Mouse (Mus musculus) CD4-positive, CD25-positive, alpha-beta regulatory T cell, adult 4 months (primary cell): ENCODE results near the gene Atcay. TPM values are rescaled to one million over a fixed set of nuclear protein-coding genes. Genes with fewer than 3 reads are reported as not detected.

Experiments
- polyA plus RNA-seq, 2 experiments: library from polyadenylated mRNA; unstranded; fragments of 100-300 nt; shearing (Covaris generic); gene quantifications; one replicate each; pipeline ENCODE4 v1.2.1; 2017

The Atcay gene
- polyA plus RNA-seq, 2 experiments from 2014 or later, result 4.0 to 6.2 TPM

Other genes with a start within 250 kb of the Atcay start
- under 1 TPM in 1 of 2 experiments, not detected in 1; 0.54 TPM for gene Gng7, start 215.9 kb downstream of the Atcay start, polyA plus RNA-seq
- gene Diras1, start 205.2 kb downstream of the Atcay start, polyA plus RNA-seq, result not detected
- gene Slc39a3, start 193.4 kb downstream of the Atcay start, polyA plus RNA-seq, result 1 to 10 TPM; 3.3 to 4.7 TPM
- gene Sgta, start 170.7 kb downstream of the Atcay start, polyA plus RNA-seq, result 100 to 1,000 TPM in 1 of 2 experiments, 10 to 100 TPM in 1; 78.9 to 148 TPM
- gene Thop1, start 160.8 kb downstream of the Atcay start, polyA plus RNA-seq, result 1 to 10 TPM; 2.0 to 2.5 TPM
- not detected for gene Creb3l3, start 132.0 kb downstream of the Atcay start, polyA plus RNA-seq
- gene Map2k2, start 124.9 kb downstream of the Atcay start, polyA plus RNA-seq, result 10 to 100 TPM; 21.5 to 28.1 TPM
- gene Zbtb7a, start 95.6 kb downstream of the Atcay start, polyA plus RNA-seq, result 10 to 100 TPM in 1 of 2 experiments, 1 to 10 TPM in 1; 6.5 to 11.3 TPM
- gene Pias4, start 62.9 kb downstream of the Atcay start, polyA plus RNA-seq, result 10 to 100 TPM; 17.1 to 20.0 TPM
- gene Eef2, start 54.2 kb downstream of the Atcay start, polyA plus RNA-seq, result 1,000 to 10,000 TPM in 1 of 2 experiments, 100 to 1,000 TPM in 1; 934 to 1,665 TPM
- 1 to 10 TPM; 1.3 to 2.6 TPM for gene Dapk3, start 47.8 kb downstream of the Atcay start, polyA plus RNA-seq
- not detected for gene 4930442H23Rik, start 47.0 kb downstream of the Atcay start, polyA plus RNA-seq
- under 1 TPM; 0.31 to 0.44 TPM for gene Nmrk2, start 28.8 kb downstream of the Atcay start, polyA plus RNA-seq
- 1 to 10 TPM; 1.6 to 1.7 TPM for gene Zfr2, start 2.3 kb upstream of the Atcay start, polyA plus RNA-seq
- 100 to 1,000 TPM in 1 of 2 experiments, 10 to 100 TPM in 1; 63.6 to 103 TPM for gene Matk, start 22.1 kb upstream of the Atcay start, polyA plus RNA-seq
- gene Mrpl54, start 36.1 kb upstream of the Atcay start, polyA plus RNA-seq, result 100 to 1,000 TPM; 111 to 132 TPM
- gene Apba3, start 36.1 kb upstream of the Atcay start, polyA plus RNA-seq, result 10 to 100 TPM; 12.5 to 14.8 TPM
- 1 to 10 TPM; 2.4 to 2.6 TPM for gene Tjp3, start 60.7 kb upstream of the Atcay start, polyA plus RNA-seq
- 10 to 100 TPM; 14.6 to 15.1 TPM for gene Pip5k1c, start 62.1 kb upstream of the Atcay start, polyA plus RNA-seq
- 1 to 10 TPM; 4.2 to 4.7 TPM for gene Cactin, start 90.3 kb upstream of the Atcay start, polyA plus RNA-seq
- 10 to 100 TPM; 19.3 to 22.0 TPM for gene Tbxa2r, start 97.9 kb upstream of the Atcay start, polyA plus RNA-seq
- under 1 TPM; 0.15 to 0.28 TPM for gene Gipc3, start 112.4 kb upstream of the Atcay start, polyA plus RNA-seq
- 10 to 100 TPM; 14.4 to 17.3 TPM for gene Hmg20b, start 119.6 kb upstream of the Atcay start, polyA plus RNA-seq
- 1 to 10 TPM; 1.3 to 1.5 TPM for gene Mfsd12, start 126.7 kb upstream of the Atcay start, polyA plus RNA-seq
- 1 to 10 TPM in 1 of 2 experiments, under 1 TPM in 1; 0.34 to 2.0 TPM for gene 4930404N11Rik, start 135.0 kb upstream of the Atcay start, polyA plus RNA-seq
- gene Fzr1, start 147.7 kb upstream of the Atcay start, polyA plus RNA-seq, result 10 to 100 TPM; 12.3 to 16.4 TPM
- gene Dohh, start 153.6 kb upstream of the Atcay start, polyA plus RNA-seq, result 10 to 100 TPM in 1 of 2 experiments, 1 to 10 TPM in 1; 9.4 to 13.9 TPM
- gene Gm48551, start 153.6 kb upstream of the Atcay start, polyA plus RNA-seq, result 1 to 10 TPM; 2.2 to 3.7 TPM
- gene Gm48552, start 158.2 kb upstream of the Atcay start, polyA plus RNA-seq, result 1 to 10 TPM in 1 of 2 experiments, under 1 TPM in 1; 0.71 to 2.3 TPM
- gene Smim24, start 162.2 kb upstream of the Atcay start, polyA plus RNA-seq, result 10 to 100 TPM in 1 of 2 experiments, 1 to 10 TPM in 1; 9.0 to 10.8 TPM
- 10 to 100 TPM; 14.2 to 19.2 TPM for gene Nfic, start 224.8 kb upstream of the Atcay start, polyA plus RNA-seq